Mouse (Mus musculus) kidney, adult 2 months (tissue): ENCODE measurements around the gene Hoxa7. TPM values are rescaled to one million over a fixed set of nuclear protein-coding genes. Genes with fewer than 3 reads are reported as not detected.

Experiments
- DNase-seq: peaks from one replicate; pipeline ENCODE4 v3.0.0; 2021
- H3K27ac ChIP-seq: fragments of 200-500 bp; 2 replicates; pipeline ENCODE4 v1.5.1; 2012; ENCODE audit warnings: low read depth, low read length, control low read depth, inconsistent platforms; ENCODE audit not compliant: insufficient read depth
- H3K27me3 ChIP-seq: fragments of 200-500 bp; replicated peaks from 2 replicates; pipeline ENCODE4 v1.6.1; 2012; ENCODE audit warnings: mild to moderate bottlenecking, moderate library complexity, low read length, inconsistent platforms; ENCODE audit not compliant: control insufficient read depth, insufficient read depth
- H3K36me3 ChIP-seq: fragments of 200-500 bp; 2 replicates; pipeline ENCODE4 v1.6.1; 2012; ENCODE audit warnings: mild to moderate bottlenecking, moderate library complexity, low read length, inconsistent platforms; ENCODE audit not compliant: control insufficient read depth, insufficient read depth
- H3K4me1 ChIP-seq: fragments of 200-500 bp; 2 replicates; pipeline ENCODE4 v1.6.1; 2011; ENCODE audit warnings: low read length; ENCODE audit not compliant: control insufficient read depth, insufficient read depth
- H3K4me3 ChIP-seq: fragments of 200-500 bp; 2 replicates; pipeline ENCODE4 v1.5.1; 2011; ENCODE audit warnings: mild to moderate bottlenecking, low read depth, low read length, control low read depth; ENCODE audit not compliant: insufficient read depth
- CTCF ChIP-seq: fragments of 200-500 bp; conservative IDR thresholded peaks from 2 replicates; pipeline ENCODE4 v1.5.1; 2011; ENCODE audit warnings: low read depth, mild to moderate bottlenecking, control low read depth, low read length, moderate library complexity, mixed read lengths; ENCODE audit not compliant: insufficient read depth, insufficient read length
- POLR2A ChIP-seq: fragments of 200-500 bp; IDR thresholded peaks from one replicate; pipeline ENCODE4 v1.6.1; 2011; ENCODE audit warnings: low read depth, low read length, control low read depth
- WGBS: fragments of 180-500 bp; shearing (Covaris S2); methylation state at CpG from one replicate; pipeline ENCODE4 v1.1.7; 2018; 5-methylcytosine and 5-hydroxymethylcytosine counted together
- polyA plus RNA-seq: library from polyadenylated mRNA; depleted of rRNA; stranded (reverse); fragments of >200 nt; gene quantifications from 2 replicates; pipeline ENCODE4 v1.2.3, GENCODE M21; 2012

Gene Hoxa7
- polyA plus RNA-seq, 1 experiment, result 44.1 TPM

DNA sequence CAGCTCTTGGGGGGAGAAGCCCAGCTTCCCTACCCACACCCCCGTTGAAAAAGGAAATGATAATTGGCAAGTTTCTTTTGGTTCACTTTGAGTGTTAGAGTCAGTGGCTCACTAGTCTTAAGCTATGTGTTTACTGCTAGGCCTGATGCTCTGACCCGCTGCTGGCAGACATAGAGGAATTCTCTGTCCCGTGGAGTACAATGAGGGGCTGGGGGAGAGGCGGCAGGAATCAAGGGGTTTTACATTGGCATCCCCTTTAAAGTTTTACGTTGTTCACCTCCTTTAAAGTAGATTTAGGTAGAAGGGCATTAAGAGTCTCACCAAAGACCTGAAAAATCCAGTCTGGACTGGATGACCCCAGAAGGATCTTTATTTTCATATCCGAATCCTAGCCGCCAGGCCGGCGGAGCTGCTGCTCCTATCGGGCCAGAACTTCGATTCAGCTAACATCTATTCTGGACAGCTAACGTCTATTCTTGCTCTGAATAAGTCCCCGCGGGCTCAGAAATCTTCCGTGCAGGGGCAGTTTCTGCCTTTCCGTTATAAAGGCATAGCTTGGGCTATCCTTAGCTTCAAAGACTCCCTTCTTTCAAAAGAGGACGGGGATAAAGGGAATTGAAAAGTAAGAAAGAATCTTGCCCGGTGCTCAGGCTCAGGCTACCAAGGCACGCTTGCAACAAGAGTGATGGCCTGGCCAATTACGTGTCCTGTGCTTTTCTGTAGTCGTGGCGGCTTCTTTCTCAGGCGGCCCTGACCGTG lies 30.5 kb upstream of the Hoxa7 start:
- Histone ChIP-seq H3K4me3 (no peak overlapping the region), H3K36me3 (no peaks in the 10 kb centered on the region), H3K27me3 (peaks cover 5% of the 10 kb centered on the region; the same call in 1 of the 2 replicates), H3K27ac (no peak overlapping the region), H3K4me1 (no peaks in the 10 kb centered on the region)
- WGBS, result 80% methylated on average over 24 of the region's 24 CpGs
- TF ChIP-seq CTCF (no peak), POLR2A (no peak)
- no peak for DNase-seq

DNA sequence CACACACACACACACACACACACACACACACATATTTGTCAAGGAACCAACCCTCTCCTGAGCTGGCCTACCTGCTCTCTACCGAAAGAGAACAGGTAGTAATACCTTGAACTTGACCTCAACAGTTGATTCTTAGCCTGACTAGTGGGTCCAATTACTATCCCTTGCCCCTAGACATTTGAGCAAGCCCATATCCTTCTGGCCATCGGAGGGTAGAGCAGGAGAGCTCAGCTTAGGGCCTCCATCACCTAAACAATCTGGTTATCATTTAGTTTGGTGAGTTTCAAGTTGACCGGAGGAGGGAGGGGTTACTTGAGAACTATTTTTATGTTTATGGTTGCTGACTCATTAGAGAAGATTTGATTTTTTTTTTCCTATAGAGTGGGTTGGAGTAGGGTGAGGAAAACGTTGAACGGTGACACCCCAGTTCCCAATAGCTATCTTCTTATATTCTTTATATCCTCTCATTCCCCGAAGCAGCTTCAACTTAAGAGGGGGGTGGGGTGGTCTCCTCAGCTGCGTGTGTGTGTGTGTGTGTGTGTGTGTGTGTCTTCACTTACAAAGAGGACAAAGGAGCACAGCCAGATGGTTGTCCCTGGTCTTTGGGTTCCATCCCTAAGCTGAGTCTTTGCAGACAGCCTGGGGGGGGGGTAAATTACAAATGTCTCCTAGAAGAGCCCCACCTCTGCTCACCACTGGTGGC lies 29.7 kb upstream of the Hoxa7 start:
- WGBS, result 83% methylated on average over 7 of the region's 7 CpGs
- TF ChIP-seq POLR2A (no peak), CTCF (no peak)
- peaks cover 5% of the 10 kb centered on the region; the same call in 1 of the 2 replicates for H3K27me3 ChIP-seq

GRCm38 (mm10) chr6:52249826-52250225 lies 28.2 kb upstream of the Hoxa7 start:
- no peak for DNase-seq
- Histone ChIP-seq H3K4me3 (no peak overlapping the region), H3K4me1 (no peaks in the 10 kb centered on the region), H3K27me3 (peaks cover 8% of the 10 kb centered on the region; the same call in 1 of the 2 replicates), H3K36me3 (no peaks in the 10 kb centered on the region), H3K27ac (no peak overlapping the region)
- no peak for TF ChIP-seq CTCF
- no peak for TF ChIP-seq POLR2A
- 77% methylated on average over 4 of the region's 4 CpGs for WGBS

More for the DNA sequence above, 29.7 kb upstream of the Hoxa7 start:
- no peaks in the 10 kb centered on the region for H3K4me1 ChIP-seq
- no peaks in the 10 kb centered on the region for H3K36me3 ChIP-seq
- no peak overlapping the region for H3K4me3 ChIP-seq
- no peak overlapping the region for H3K27ac ChIP-seq
- no peak for DNase-seq

GRCm38 (mm10) chr6:52249415-52249738 lies 27.7 kb upstream of the Hoxa7 start:
- TF ChIP-seq CTCF, result no peak
- Histone ChIP-seq H3K4me1 (no peaks in the 10 kb centered on the region), H3K4me3 (no peak overlapping the region), H3K27me3 (peaks cover 8% of the 10 kb centered on the region; the same call in 1 of the 2 replicates), H3K36me3 (no peaks in the 10 kb centered on the region), H3K27ac (no peak overlapping the region)
- no peak for DNase-seq
- WGBS, result 53% methylated on average over 16 of the region's 16 CpGs

GRCm38 (mm10) chr6:52248638-52249414 lies 27.2 kb upstream of the Hoxa7 start:
- DNase-seq, result no peak
- H3K36me3 ChIP-seq, result no peaks in the 10 kb centered on the region
- H3K4me1 ChIP-seq, result no peaks in the 10 kb centered on the region
- no peak overlapping the region; the same call in 1 of the 2 replicates for H3K4me3 ChIP-seq
- no peak overlapping the region for H3K27ac ChIP-seq
- WGBS, result 55% methylated on average over 27 of the region's 27 CpGs
- no peak for TF ChIP-seq POLR2A
- no peak for TF ChIP-seq CTCF
- H3K27me3 ChIP-seq, result peaks cover 8% of the 10 kb centered on the region; the same call in 1 of the 2 replicates

DNA sequence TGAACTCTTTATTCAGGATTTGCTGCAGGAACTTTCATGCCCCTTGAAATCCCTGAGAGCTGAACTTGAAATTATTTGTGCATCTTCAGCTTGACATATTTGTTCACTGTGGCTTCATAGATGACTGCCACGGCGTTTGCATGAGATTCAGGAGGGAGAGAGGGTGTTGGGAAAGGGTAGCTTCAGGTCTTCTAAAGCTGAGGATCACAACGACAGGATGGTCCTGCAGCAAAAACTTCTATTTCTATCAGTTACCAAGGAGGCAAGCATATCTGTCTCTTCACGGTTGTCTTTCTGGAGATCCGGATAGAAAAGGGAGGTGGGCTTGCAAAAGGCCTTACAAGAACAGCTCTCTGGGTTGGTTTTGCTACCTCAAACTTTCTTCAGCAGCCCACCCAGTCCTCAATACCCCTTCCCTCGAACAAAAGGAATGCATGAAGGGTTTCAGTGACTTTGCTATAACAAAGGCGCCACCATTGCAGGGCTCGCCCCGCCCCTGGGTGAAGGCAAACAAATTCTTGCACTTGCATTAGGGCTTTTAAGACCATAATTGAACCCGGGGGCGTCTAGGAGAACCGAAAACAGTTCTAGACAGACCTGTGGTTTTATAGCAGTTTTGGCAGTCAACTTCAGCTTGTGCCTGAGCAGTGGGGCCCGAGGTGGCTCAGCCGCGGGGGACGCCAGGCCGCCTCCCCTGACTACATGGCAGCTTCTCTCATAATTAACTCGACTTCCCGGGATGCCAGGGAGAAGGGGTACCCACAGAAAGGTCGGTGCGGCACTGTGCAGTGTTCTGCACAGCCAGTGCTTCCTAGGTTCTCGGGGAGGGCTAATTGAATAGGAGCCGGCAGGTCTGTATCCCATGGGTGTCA lies 26.3 kb upstream of the Hoxa7 start:
- peaks cover 3% of the 10 kb centered on the region; the same call in 1 of the 2 replicates for H3K27me3 ChIP-seq
- TF ChIP-seq POLR2A, result no peak
- TF ChIP-seq CTCF, result no peak
- no peaks in the 10 kb centered on the region for H3K36me3 ChIP-seq
- no peak for DNase-seq
- H3K4me3 ChIP-seq, result peak overlapping the region; percentile 1; the same call in 1 of the 2 replicates
- WGBS, result 54% methylated on average over 23 of the region's 23 CpGs
- H3K4me1 ChIP-seq, result no peaks in the 10 kb centered on the region
- H3K27ac ChIP-seq, result peak overlapping the region; percentile 25
